Mouse (Mus musculus): ENCODE measurements at regions not wholly inside any gene's neighbourhood (a gene's known extent, or its start where the extent isn't known, plus 50 kb on each side); places are given as distances from the start of the nearest gene placed in this dataset.

- Histone ChIP-seq H3K4me1 (ENCODE audit: insufficient read depth, low read depth, low read length) (no peaks in the 10 kb centered on the region), H3K9ac (replicated peaks; ENCODE audit: low read depth) (no peak overlapping the region), H3K36me3 (ENCODE audit: insufficient read depth, low read length) (no peaks in the 10 kb centered on the region), H3K9me3 (ENCODE audit: low read length) (no peaks in the 10 kb centered on the region), H3K27ac (ENCODE audit: low read length) (no peak overlapping the region), H3K27me3 (replicated peaks; ENCODE audit: insufficient read depth, low read length) (no peaks in the 10 kb centered on the region), H3K4me2 (replicated peaks; ENCODE audit: low read depth, low read length) (no peak overlapping the region), H3K4me3 (ENCODE audit: low read depth, low read length) (no peak overlapping the region)
- TF ChIP-seq EP300 (IDR thresholded peaks at IDR 0.05) (no peak), CTCF (IDR thresholded peaks at IDR 0.05) (no peak)
- DNase-seq (ENCODE audit: low spot score): no peak
- no peak for ATAC-seq
Observed at GRCm38 (mm10) chr4:27715696-27716095, 1097.2 kb upstream of the Epha7 start.

DNA sequence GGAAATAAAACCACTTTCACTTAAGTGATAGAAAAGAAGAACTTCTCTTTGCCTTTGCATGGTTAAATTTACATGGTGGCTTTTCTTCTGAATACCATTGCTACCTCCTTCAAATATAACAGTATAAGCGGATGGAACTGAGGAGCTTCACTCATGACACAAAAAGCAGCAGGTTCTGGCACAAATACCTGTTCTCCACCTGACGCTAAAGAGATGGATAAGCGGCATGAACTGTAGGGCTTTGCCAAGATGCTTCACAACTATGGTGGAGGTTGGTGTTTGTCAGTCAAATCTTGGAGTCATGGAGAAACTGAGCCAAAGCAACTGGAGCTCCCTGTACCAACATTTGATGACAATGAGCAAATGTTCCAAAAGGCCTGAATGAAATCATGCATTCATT lies 1085.2 kb upstream of the Epha7 start:
- no peak overlapping the region for H3K27ac ChIP-seq (ENCODE audit: low read length)
- no peak overlapping the region for H3K4me3 ChIP-seq (ENCODE audit: low read depth, low read length)
- H3K36me3 ChIP-seq (ENCODE audit: insufficient read depth, low read length): no peaks in the 10 kb centered on the region
- no peaks in the 10 kb centered on the region for H3K9me3 ChIP-seq (ENCODE audit: low read length)
- no peak overlapping the region for H3K4me2 ChIP-seq (replicated peaks; ENCODE audit: low read depth, low read length)
- no peaks in the 10 kb centered on the region for H3K4me1 ChIP-seq (ENCODE audit: insufficient read depth, low read depth, low read length)
- no peaks in the 10 kb centered on the region for H3K27me3 ChIP-seq (replicated peaks; ENCODE audit: insufficient read depth, low read length)
- DNase-seq (ENCODE audit: low spot score) (no peak), ATAC-seq (no peak)
- no peak for TF ChIP-seq CTCF (IDR thresholded peaks at IDR 0.05)
- TF ChIP-seq EP300 (IDR thresholded peaks at IDR 0.05): no peak
- no peak overlapping the region for H3K9ac ChIP-seq (replicated peaks; ENCODE audit: low read depth)
- whole genome bisulfite sequencing: 88% methylated on average over 3 of the region's 3 CpGs

DNA sequence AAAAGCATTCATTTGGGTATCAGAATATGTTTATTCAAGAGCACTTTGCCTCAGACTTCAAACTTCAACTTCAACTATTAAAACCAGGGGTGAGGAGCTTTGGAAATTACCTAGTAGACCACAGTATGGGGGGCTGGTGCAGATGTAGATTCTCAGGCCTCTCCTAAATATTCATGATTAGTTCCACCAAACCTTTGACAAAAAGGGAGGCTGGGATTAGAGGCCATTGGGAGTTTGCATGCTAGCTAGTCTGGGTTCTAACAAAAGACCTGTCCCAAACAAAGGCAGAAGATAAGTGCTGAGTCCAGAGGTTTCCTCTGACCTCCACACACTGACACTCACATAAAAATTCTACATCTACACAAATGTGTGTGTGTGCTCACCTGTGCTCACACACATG lies 1078.8 kb upstream of the Epha7 start:
- TF ChIP-seq CTCF (IDR thresholded peaks at IDR 0.05) (no peak), EP300 (IDR thresholded peaks at IDR 0.05) (no peak)
- Histone ChIP-seq H3K9me3 (ENCODE audit: low read length) (no peaks in the 10 kb centered on the region), H3K4me1 (ENCODE audit: insufficient read depth, low read depth, low read length) (no peaks in the 10 kb centered on the region), H3K4me3 (ENCODE audit: low read depth, low read length) (no peak overlapping the region), H3K9ac (replicated peaks; ENCODE audit: low read depth) (no peak overlapping the region), H3K27me3 (replicated peaks; ENCODE audit: insufficient read depth, low read length) (no peaks in the 10 kb centered on the region), H3K27ac (ENCODE audit: low read length) (no peak overlapping the region), H3K4me2 (replicated peaks; ENCODE audit: low read depth, low read length) (no peak overlapping the region), H3K36me3 (ENCODE audit: insufficient read depth, low read length) (no peaks in the 10 kb centered on the region)
- DNase-seq (ENCODE audit: low spot score) (no peak), ATAC-seq (no peak)

DNA sequence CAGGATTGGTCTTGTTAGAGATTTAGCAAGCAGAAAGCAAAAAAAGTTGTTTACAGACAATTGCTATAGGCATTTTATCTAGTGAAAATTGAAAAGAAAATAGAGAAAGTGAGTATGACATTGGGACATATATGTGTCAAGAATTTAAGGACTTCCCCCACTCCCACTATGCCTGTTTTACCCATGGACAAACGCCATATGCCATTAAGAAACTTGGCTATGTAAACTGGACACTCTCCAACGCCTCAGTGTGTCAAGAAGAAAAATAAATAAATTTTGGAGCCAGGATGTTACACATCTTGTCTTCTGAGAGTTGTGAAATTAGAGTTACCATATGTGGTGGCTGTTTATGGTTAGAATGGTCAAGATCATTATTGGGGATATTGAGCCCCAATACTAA lies 1031.1 kb upstream of the Epha7 start:
- TF ChIP-seq EP300 (IDR thresholded peaks at IDR 0.05) (no peak), CTCF (IDR thresholded peaks at IDR 0.05) (no peak)
- WGBS: 25% methylated on average over 2 of the region's 2 CpGs

DNA sequence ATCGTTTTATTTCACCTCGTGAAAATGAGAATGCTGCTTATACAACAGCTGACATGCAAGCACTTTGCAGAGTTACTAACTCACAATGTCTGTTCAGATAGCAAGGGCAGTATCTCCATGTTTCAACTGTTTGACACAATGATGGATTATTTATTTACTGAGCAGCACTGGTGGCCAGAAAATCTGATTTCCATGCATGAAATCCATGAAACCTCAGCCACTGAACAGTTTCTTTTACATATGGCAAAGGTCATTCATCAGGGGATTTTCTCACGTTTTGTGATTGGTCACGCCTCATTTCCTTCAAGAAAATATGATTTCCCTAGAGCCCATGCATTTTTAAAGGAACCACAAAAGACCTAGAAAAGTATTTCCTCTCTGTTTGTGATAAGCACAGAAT lies 1025.9 kb upstream of the Epha7 start:
- no peak for ATAC-seq
- no peak for TF ChIP-seq EP300 (IDR thresholded peaks at IDR 0.05)
- no peak for TF ChIP-seq CTCF (IDR thresholded peaks at IDR 0.05)
- Histone ChIP-seq H3K9me3 (ENCODE audit: low read length) (no peaks in the 10 kb centered on the region), H3K9ac (replicated peaks; ENCODE audit: low read depth) (no peak overlapping the region), H3K4me2 (replicated peaks; ENCODE audit: low read depth, low read length) (no peak overlapping the region), H3K27ac (ENCODE audit: low read length) (no peak overlapping the region), H3K4me1 (ENCODE audit: insufficient read depth, low read depth, low read length) (no peaks in the 10 kb centered on the region), H3K27me3 (replicated peaks; ENCODE audit: insufficient read depth, low read length) (no peaks in the 10 kb centered on the region), H3K36me3 (ENCODE audit: insufficient read depth, low read length) (no peaks in the 10 kb centered on the region), H3K4me3 (ENCODE audit: low read depth, low read length) (no peak overlapping the region)
- 29% methylated on average over 4 of the region's 4 CpGs for WGBS
- DNase-seq (ENCODE audit: low spot score): no peak

More for the DNA sequence above, 1031.1 kb upstream of the Epha7 start:
- H3K4me3 ChIP-seq (ENCODE audit: low read depth, low read length): no peak overlapping the region
- H3K36me3 ChIP-seq (ENCODE audit: insufficient read depth, low read length): no peaks in the 10 kb centered on the region
- ATAC-seq (no peak), DNase-seq (ENCODE audit: low spot score) (peak; percentile 40)
- H3K4me2 ChIP-seq (replicated peaks; ENCODE audit: low read depth, low read length): no peak overlapping the region
- no peaks in the 10 kb centered on the region for H3K9me3 ChIP-seq (ENCODE audit: low read length)
- no peak overlapping the region for H3K27ac ChIP-seq (ENCODE audit: low read length)
- H3K4me1 ChIP-seq (ENCODE audit: insufficient read depth, low read depth, low read length): no peaks in the 10 kb centered on the region
- no peak overlapping the region for H3K9ac ChIP-seq (replicated peaks; ENCODE audit: low read depth)
- no peaks in the 10 kb centered on the region for H3K27me3 ChIP-seq (replicated peaks; ENCODE audit: insufficient read depth, low read length)

All from lung, postnatal 0 days (tissue).